Mouse (Mus musculus) limb, embryonic 11.5 days (tissue): Measurements from ENCODE around the gene Prlr. TPM values are rescaled to one million over a fixed set of nuclear protein-coding genes. Genes with fewer than 3 reads are reported as not detected.

ENCODE experiments used
- ATAC-seq: fragments of 200-750 bp; cut with Nextera tagmentation; 2 replicates; pipeline ENCODE4 v1.8.0; 2017; ENCODE audit warnings: low read depth; ENCODE audit not compliant: insufficient number of reproducible peaks, low FRiP score, low TSS enrichment
- DNase-seq: peaks from one replicate; pipeline ENCODE4 v3.0.0-alpha.2; 2015; ENCODE audit warnings: low spot score
- H3K27ac ChIP-seq: fragments of 300-500 bp; sonication (generic); replicated peaks from 2 replicates; pipeline ENCODE4 v1.5.1; 2014; ENCODE audit warnings: low read depth, mild to moderate bottlenecking, low read length
- H3K27me3 ChIP-seq: fragments of 300-500 bp; sonication (generic); 2 replicates; pipeline ENCODE4 v1.6.1; 2014; ENCODE audit warnings: mild to moderate bottlenecking, low read length, mixed read lengths; ENCODE audit not compliant: control insufficient read depth, insufficient read depth
- H3K36me3 ChIP-seq: fragments of 300-500 bp; sonication (generic); 2 replicates; pipeline ENCODE4 v1.6.1; 2014; ENCODE audit warnings: mild to moderate bottlenecking, low read length, moderate library complexity, mixed read lengths; ENCODE audit not compliant: control insufficient read depth, insufficient read depth
- H3K4me1 ChIP-seq: fragments of 300-500 bp; sonication (generic); 2 replicates; pipeline ENCODE4 v1.6.1; 2014; ENCODE audit warnings: low read length, mixed read lengths; ENCODE audit not compliant: control insufficient read depth, insufficient read depth
- H3K4me2 ChIP-seq: fragments of 300-500 bp; sonication (generic); 2 replicates; pipeline ENCODE4 v1.6.1; 2014; ENCODE audit warnings: low read depth, mild to moderate bottlenecking, moderate library complexity; ENCODE audit not compliant: severe bottlenecking
- H3K4me3 ChIP-seq: fragments of 300-500 bp; sonication (generic); 2 replicates; pipeline ENCODE4 v1.5.1; 2014; ENCODE audit warnings: low read depth, low read length
- H3K9ac ChIP-seq: fragments of 300-500 bp; sonication (generic); 2 replicates; pipeline ENCODE4 v1.6.1; 2014; ENCODE audit warnings: mild to moderate bottlenecking, low read length
- H3K9me3 ChIP-seq: fragments of 300-500 bp; sonication (generic); 2 replicates; pipeline ENCODE4 v1.6.1; 2016; ENCODE audit warnings: low read length; ENCODE audit not compliant: control insufficient read depth
- WGBS: fragments of 180-500 bp; shearing (Covaris S2); extraction: QIAGEN DNeasy Blood & Tissue Kit; methylation state at CpG from one replicate; pipeline ENCODE4 v1.1.7; 2014; 5-methylcytosine and 5-hydroxymethylcytosine counted together
- polyA plus RNA-seq: library from polyadenylated mRNA; unstranded; fragments of >200 nt; fragmentation: Nextera tagmentation; extraction: Ambion mirVana; gene quantifications from 2 replicates; pipeline ENCODE4 v1.2.1, GENCODE M21; 2014

Prlr gene
- polyA plus RNA-seq, result 0.04 and 0.17 TPM in 2 replicates

GRCm38 (mm10) chr15:10177083-10177482, at the start of gene Prlr:
TSS of gene Prlr (plus strand) at chr15:10177238.
- Histone ChIP-seq H3K9me3 (no peaks in the 10 kb centered on the region), H3K4me2 (peak within 1 kb of the TSS; percentile 52), H3K27ac (no peak within 1 kb of the TSS), H3K4me3 (peak within 1 kb of the TSS; percentile 23), H3K4me1 (peaks cover 8% of the 10 kb centered on the region; the same call in 1 of the 2 replicates), H3K27me3 (no peaks in the 10 kb centered on the region; the same call in none of the 2 replicates), H3K9ac (no peak within 1 kb of the TSS), H3K36me3 (no peaks in the 10 kb centered on the region)
- no peak for DNase-seq
- no peak for ATAC-seq
- 2% methylated on average over 9 of the region's 9 CpGs for WGBS

DNA sequence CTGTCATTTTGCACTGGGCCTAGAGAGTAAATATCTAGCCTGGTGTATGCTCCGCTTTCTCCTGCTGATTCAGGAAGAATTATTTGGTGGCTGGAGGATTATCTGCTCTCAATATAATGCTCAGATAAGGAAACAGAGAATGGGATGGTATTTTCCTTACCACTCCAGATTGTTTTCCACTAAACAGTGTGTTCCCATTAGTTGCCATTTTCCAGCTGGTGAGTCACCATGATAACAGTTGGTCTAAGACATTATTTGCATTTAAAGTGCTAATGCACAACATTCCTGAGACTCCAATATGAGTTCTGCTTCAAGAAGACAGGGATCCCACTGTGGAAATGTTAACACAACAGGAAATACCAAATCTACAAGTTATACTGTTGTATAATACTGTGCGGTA, 43.3 kb upstream of the Prlr start:
- no peaks in the 10 kb centered on the region for H3K36me3 ChIP-seq
- H3K9me3 ChIP-seq, result no peaks in the 10 kb centered on the region
- no peak for DNase-seq
- ATAC-seq, result no peak
- H3K4me2 ChIP-seq, result no peak overlapping the region
- H3K4me3 ChIP-seq, result no peak overlapping the region
- no peaks in the 10 kb centered on the region for H3K4me1 ChIP-seq
- H3K9ac ChIP-seq, result no peak overlapping the region
- 94% methylated on average over 2 of the region's 2 CpGs for WGBS
- H3K27me3 ChIP-seq, result no peaks in the 10 kb centered on the region
- H3K27ac ChIP-seq, result no peak overlapping the region

GRCm38 (mm10) chr15:10134889-10135288, 42.1 kb upstream of the Prlr start:
- no peak overlapping the region for H3K4me2 ChIP-seq
- no peak for DNase-seq

DNA sequence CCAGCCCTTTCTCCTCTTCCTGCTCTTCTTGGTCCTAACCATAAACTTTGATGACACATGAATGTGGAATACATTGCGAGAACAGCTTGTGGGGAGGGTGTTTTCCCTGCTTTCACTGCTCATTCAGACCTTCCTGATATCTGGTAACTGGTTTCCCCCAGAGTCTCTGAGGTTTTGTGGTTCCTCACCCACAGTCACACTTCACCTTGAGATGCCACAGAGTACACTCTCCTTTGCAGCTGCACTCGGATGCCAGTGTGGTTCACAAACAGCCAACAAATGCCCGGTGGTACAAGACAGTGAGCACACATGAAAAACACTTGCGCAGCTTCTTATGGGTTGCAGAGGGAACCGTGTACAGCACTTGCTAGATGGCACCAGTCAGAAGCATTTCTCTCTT, 32.5 kb upstream of the Prlr start:
- Histone ChIP-seq H3K36me3 (no peaks in the 10 kb centered on the region), H3K9ac (no peak overlapping the region), H3K4me2 (no peak overlapping the region), H3K9me3 (no peaks in the 10 kb centered on the region), H3K4me3 (no peak overlapping the region), H3K4me1 (no peaks in the 10 kb centered on the region), H3K27me3 (no peaks in the 10 kb centered on the region), H3K27ac (no peak overlapping the region)
- no peak for ATAC-seq
- whole genome bisulfite sequencing, result 90% methylated on average over 5 of the region's 5 CpGs
- no peak for DNase-seq

More at GRCm38 (mm10) chr15:10134889-10135288, 42.1 kb upstream of the Prlr start:
- Histone ChIP-seq H3K9ac (no peak overlapping the region), H3K4me3 (no peak overlapping the region), H3K4me1 (no peaks in the 10 kb centered on the region), H3K27ac (no peak overlapping the region), H3K27me3 (no peaks in the 10 kb centered on the region), H3K36me3 (no peaks in the 10 kb centered on the region), H3K9me3 (no peaks in the 10 kb centered on the region)
- 78% methylated on average over 4 of the region's 4 CpGs for WGBS
- ATAC-seq, result no peak

- H3K27ac ChIP-seq, result no peak overlapping the region
- H3K4me2 ChIP-seq, result no peak overlapping the region
- DNase-seq, result no peak
- no peak for ATAC-seq
- H3K4me1 ChIP-seq, result no peaks in the 10 kb centered on the region
- no peaks in the 10 kb centered on the region for H3K9me3 ChIP-seq
- no peak overlapping the region for H3K4me3 ChIP-seq
- no peaks in the 10 kb centered on the region for H3K36me3 ChIP-seq
- 88% methylated on average over 4 of the region's 4 CpGs for WGBS
- H3K9ac ChIP-seq, result no peak overlapping the region
- no peaks in the 10 kb centered on the region for H3K27me3 ChIP-seq
Observed at GRCm38 (mm10) chr15:10148196-10148595, 28.8 kb upstream of the Prlr start.

- Histone ChIP-seq H3K9me3 (no peaks in the 10 kb centered on the region), H3K27ac (no peak overlapping the region), H3K36me3 (no peaks in the 10 kb centered on the region), H3K4me1 (no peaks in the 10 kb centered on the region), H3K4me2 (no peak overlapping the region), H3K27me3 (no peaks in the 10 kb centered on the region), H3K9ac (no peak overlapping the region), H3K4me3 (no peak overlapping the region)
- WGBS, result 90% methylated on average over 2 of the region's 2 CpGs
- DNase-seq, result no peak
- ATAC-seq, result no peak
Observed at GRCm38 (mm10) chr15:10160663-10161062, 16.4 kb upstream of the Prlr start.

DNA sequence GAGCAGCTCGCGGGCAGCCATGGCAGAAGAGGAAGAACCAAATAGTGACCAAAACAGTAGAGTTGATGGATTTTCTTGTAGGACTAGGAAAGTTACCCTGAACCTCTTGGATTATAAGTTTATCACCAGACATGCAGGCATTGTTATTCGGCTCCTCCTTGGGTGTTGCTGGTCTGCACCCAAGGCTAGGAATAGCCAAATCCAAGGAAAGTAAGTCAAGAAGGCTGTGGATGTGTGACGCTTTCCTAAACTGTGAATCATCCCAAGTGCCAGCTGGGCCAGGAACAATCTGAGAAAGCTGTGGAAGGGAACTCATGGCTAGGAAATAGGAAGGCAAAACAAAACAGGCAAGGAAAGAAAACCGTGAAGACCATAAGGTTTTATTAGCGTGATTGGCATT, 2.0 kb upstream of the Prlr start:
- Histone ChIP-seq H3K9ac (no peak overlapping the region), H3K27me3 (no peaks in the 10 kb centered on the region; the same call in none of the 2 replicates), H3K4me1 (peaks cover 8% of the 10 kb centered on the region; the same call in 1 of the 2 replicates), H3K27ac (no peak overlapping the region), H3K9me3 (no peaks in the 10 kb centered on the region), H3K4me3 (no peak overlapping the region), H3K4me2 (no peak overlapping the region), H3K36me3 (no peaks in the 10 kb centered on the region)
- 83% methylated on average over 6 of the region's 6 CpGs for WGBS
- DNase-seq, result no peak
- no peak for ATAC-seq

- H3K9ac ChIP-seq, result no peak overlapping the region
- 56% methylated on average over 7 of the region's 7 CpGs for WGBS
Observed at GRCm38 (mm10) chr15:10175656-10176055, 1.4 kb upstream of the Prlr start.

More at GRCm38 (mm10) chr15:10175656-10176055, 1.4 kb upstream of the Prlr start:
- ATAC-seq (no peak), DNase-seq (no peak)
- no peak overlapping the region for H3K27ac ChIP-seq
- H3K9me3 ChIP-seq, result no peaks in the 10 kb centered on the region
- peaks cover 8% of the 10 kb centered on the region; the same call in 1 of the 2 replicates for H3K4me1 ChIP-seq
- no peaks in the 10 kb centered on the region; the same call in none of the 2 replicates for H3K27me3 ChIP-seq
- H3K4me2 ChIP-seq, result no peak overlapping the region
- H3K4me3 ChIP-seq, result no peak overlapping the region
- no peaks in the 10 kb centered on the region for H3K36me3 ChIP-seq
